Mouse (Mus musculus): Measurements from ENCODE around the gene Olfr320.
"Not testable (repeated sequence)": the region's sequence is repeated elsewhere in the genome, so short reads cannot be mapped to it uniquely, and the experiment has no call there.

Gene Olfr320

GRCm38 (mm10) chr11:58680799-58681198, at the start of gene Olfr320:
TSS of gene Olfr320 (plus strand) at chr11:58681099.
- no peak for DNase-seq

- no peak for DNase-seq
Observed at GRCm38 (mm10) chr11:58634878-58635277, 46.0 kb upstream of the Olfr320 start.

- DNase-seq = peak; percentile 62
Observed at GRCm38 (mm10) chr11:58636376-58636977, 44.4 kb upstream of the Olfr320 start.

- DNase-seq = no peak
Observed at GRCm38 (mm10) chr11:58638176-58638701, 42.7 kb upstream of the Olfr320 start.

- peak; percentile 27 for DNase-seq
Observed at GRCm38 (mm10) chr11:58640272-58640867, 40.5 kb upstream of the Olfr320 start, which contains the start of gene Trim58. TSS of gene Trim58 (plus strand) at chr11:58640465.

GRCm38 (mm10) chr11:58641057-58641456, 39.8 kb upstream of the Olfr320 start:
- no peak for DNase-seq

- no peak for DNase-seq
Observed at GRCm38 (mm10) chr11:58641638-58642358, 39.1 kb upstream of the Olfr320 start.

- DNase-seq = peak; percentile 20
Observed at GRCm38 (mm10) chr11:58643350-58643749, 37.5 kb upstream of the Olfr320 start.

- DNase-seq = no peak
Observed at GRCm38 (mm10) chr11:58655151-58655550, 25.7 kb upstream of the Olfr320 start.

GRCm38 (mm10) chr11:58658596-58658995, 22.3 kb upstream of the Olfr320 start, which contains the start of gene Olfr322:
TSS of gene Olfr322 (plus strand) at chr11:58658782.
- no peak for DNase-seq

GRCm38 (mm10) chr11:58669252-58669651, 11.6 kb upstream of the Olfr320 start:
- DNase-seq = no peak

- DNase-seq = no peak
Observed at GRCm38 (mm10) chr11:58671825-58672224, 9.1 kb upstream of the Olfr320 start.

GRCm38 (mm10) chr11:58698862-58699261, 18.0 kb downstream of the Olfr320 start, which contains the start of gene Olfr319:
TSS of gene Olfr319 (plus strand) at chr11:58699162.
- no peak for DNase-seq

- DNase-seq = no peak
Observed at GRCm38 (mm10) chr11:58709086-58709485, 28.2 kb downstream of the Olfr320 start.

GRCm38 (mm10) chr11:58717723-58718122, 36.8 kb downstream of the Olfr320 start:
- not testable (repeated sequence) for DNase-seq

- DNase-seq = no peak
Observed at GRCm38 (mm10) chr11:58719701-58720100, 38.8 kb downstream of the Olfr320 start.

GRCm38 (mm10) chr11:58723914-58724313, 43.0 kb downstream of the Olfr320 start, which contains the start of gene Olfr318:
TSS of gene Olfr318 (minus strand) at chr11:58724014.
- no peak for DNase-seq

- peak; percentile 27 for DNase-seq
Observed at GRCm38 (mm10) chr11:58727896-58728650, 47.2 kb downstream of the Olfr320 start.

- no peak for DNase-seq
Observed at GRCm38 (mm10) chr11:58733372-58733771, 52.5 kb downstream of the Olfr320 start.
